Mouse (Mus musculus) hindbrain, postnatal 0 days (tissue): ENCODE data around the gene Socs7. TPM values are rescaled to one million over a fixed set of nuclear protein-coding genes. Genes with fewer than 3 reads are reported as not detected.

Experiments
- ATAC-seq: fragments of 200-750 bp; cut with Nextera tagmentation; 2 replicates; pipeline ENCODE4 v1.8.0; 2017; ENCODE audit warnings: mild to moderate bottlenecking, moderate TSS enrichment, moderate library complexity
- DNase-seq: peaks from one replicate; pipeline ENCODE4 v3.0.0-alpha.2; 2015; ENCODE audit warnings: low spot score
- H3K27ac ChIP-seq: fragments of 300-500 bp; sonication (generic); 2 replicates; pipeline ENCODE4 v1.5.1; 2014; ENCODE audit warnings: mild to moderate bottlenecking
- H3K27me3 ChIP-seq: fragments of 300-500 bp; sonication (generic); 2 replicates; pipeline ENCODE4 v1.6.1; 2014; ENCODE audit warnings: low read length, mixed read lengths; ENCODE audit not compliant: insufficient read depth
- H3K36me3 ChIP-seq: fragments of 300-500 bp; sonication (generic); 2 replicates; pipeline ENCODE4 v1.6.1; 2014; ENCODE audit warnings: low read length, mixed read lengths; ENCODE audit not compliant: insufficient read depth
- H3K4me1 ChIP-seq: fragments of 300-500 bp; sonication (generic); 2 replicates; pipeline ENCODE4 v1.6.1; 2014; ENCODE audit warnings: antibody characterized with exemption, low read length, mixed read lengths; ENCODE audit not compliant: insufficient read depth
- H3K4me2 ChIP-seq: fragments of 300-500 bp; sonication (generic); 2 replicates; pipeline ENCODE4 v1.6.1; 2014; ENCODE audit warnings: low read depth, mild to moderate bottlenecking, low read length, moderate library complexity, mixed read lengths
- H3K4me3 ChIP-seq: fragments of 300-500 bp; sonication (generic); 2 replicates; pipeline ENCODE4 v1.5.1; 2014; ENCODE audit warnings: low read length
- H3K9ac ChIP-seq: fragments of 300-500 bp; sonication (generic); replicated peaks from 2 replicates; pipeline ENCODE4 v1.6.1; 2014; ENCODE audit warnings: mild to moderate bottlenecking, low read length, moderate library complexity, mixed read lengths
- H3K9me3 ChIP-seq: fragments of 300-500 bp; sonication (generic); 2 replicates; pipeline ENCODE4 v1.6.1; 2016; ENCODE audit warnings: low read length, mixed read lengths
- CTCF ChIP-seq: IDR thresholded peaks from 2 replicates; pipeline ENCODE4 v1.5.1; 2016; ENCODE audit warnings: antibody characterized with exemption, control low read depth, low read depth
- WGBS: fragments of 180-500 bp; shearing (Covaris S2); extraction: QIAGEN DNeasy Blood & Tissue Kit; methylation state at CpG from one replicate; pipeline ENCODE4 v1.1.7; 2014; 5-methylcytosine and 5-hydroxymethylcytosine counted together
- polyA plus RNA-seq: library from polyadenylated mRNA; unstranded; fragments of >200 nt; fragmentation: Nextera tagmentation; extraction: Ambion mirVana; gene quantifications from 2 replicates; pipeline ENCODE4 v1.2.1, GENCODE M21; 2015
- total RNA-seq: library from RNA; depleted of rRNA; stranded (reverse); fragments of >200 nt; gene quantifications from 2 replicates; pipeline ENCODE4 v1.2.3, GENCODE M21; 2014; rRNA removed

Gene Socs7
- total and polyA plus RNA-seq, 2 experiments from 2014 or later: 5.9 to 59.0 TPM

DNA sequence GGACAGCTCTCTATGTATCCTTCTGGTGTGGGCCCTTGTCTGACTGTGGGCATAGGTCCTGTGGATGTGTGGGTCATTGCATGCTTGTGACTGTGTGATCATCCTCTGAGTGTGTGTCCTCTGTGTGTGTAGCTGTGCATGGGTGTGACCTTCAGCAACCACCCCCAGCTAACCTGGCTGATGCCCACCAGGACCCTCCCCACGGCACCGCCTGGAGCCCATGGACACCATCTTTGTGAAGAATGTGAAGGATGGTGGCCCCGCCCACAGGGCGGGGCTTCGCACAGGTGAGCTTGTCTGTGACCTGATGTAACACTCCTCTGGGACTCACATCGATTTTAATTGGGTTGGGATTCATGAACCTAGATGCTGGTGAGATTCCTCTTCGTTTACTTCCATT, 85.6 kb downstream of the Socs7 start:
- 82% methylated on average over 7 of the region's 7 CpGs for WGBS
- no peak overlapping the region for H3K27ac ChIP-seq
- no peaks in the 10 kb centered on the region for H3K9me3 ChIP-seq
- H3K4me2 ChIP-seq: no peak overlapping the region
- H3K9ac ChIP-seq: no peak overlapping the region
- no peak overlapping the region for H3K4me3 ChIP-seq
- ATAC-seq (no peak), DNase-seq (no peak)
- TF ChIP-seq CTCF: no peak
- peaks cover 15% of the 10 kb centered on the region for H3K4me1 ChIP-seq
- H3K27me3 ChIP-seq: no peaks in the 10 kb centered on the region
- peaks cover 32% of the 10 kb centered on the region for H3K36me3 ChIP-seq

Other genes starting within 250 kb of the Socs7 start
- 0.89 TPM in 1 of 2 replicates, not detected in the other for gene Tbx21, start 247.2 kb upstream of the Socs7 start, total RNA-seq
- 0.11 and 0.16 TPM in 2 replicates for gene Tbx21, start 247.2 kb upstream of the Socs7 start, polyA plus RNA-seq
- 45.4 and 53.8 TPM in 2 replicates for gene Tbkbp1, start 211.1 kb upstream of the Socs7 start, total RNA-seq
- gene Tbkbp1, start 211.1 kb upstream of the Socs7 start, polyA plus RNA-seq: 9.6 and 10.1 TPM in 2 replicates
- gene Kpnb1, start 174.7 kb upstream of the Socs7 start, total RNA-seq: 97.9 and 100 TPM in 2 replicates
- 26.1 and 26.9 TPM in 2 replicates for gene Kpnb1, start 174.7 kb upstream of the Socs7 start, polyA plus RNA-seq
- gene Npepps, start 81.9 kb upstream of the Socs7 start, total RNA-seq: 35.0 and 69.2 TPM in 2 replicates
- 99.8 and 102 TPM in 2 replicates for gene Npepps, start 81.9 kb upstream of the Socs7 start, polyA plus RNA-seq
- gene Mrpl45, start 46.8 kb upstream of the Socs7 start, total RNA-seq: 21.2 and 22.5 TPM in 2 replicates
- gene Mrpl45, start 46.8 kb upstream of the Socs7 start, polyA plus RNA-seq: 35.1 and 39.5 TPM in 2 replicates
- gene Gpr179, start 10.5 kb upstream of the Socs7 start, total RNA-seq: 1.8 and 1.9 TPM in 2 replicates
- 0.61 and 1.0 TPM in 2 replicates for gene Gpr179, start 10.5 kb upstream of the Socs7 start, polyA plus RNA-seq
- 75.2 and 86.8 TPM in 2 replicates for gene Arhgap23, start 53.0 kb downstream of the Socs7 start, total RNA-seq
- 7.3 and 7.7 TPM in 2 replicates for gene Arhgap23, start 53.0 kb downstream of the Socs7 start, polyA plus RNA-seq
- gene 4933428G20Rik, start 137.8 kb downstream of the Socs7 start, total RNA-seq: 0.43 TPM in 1 of 2 replicates, not detected in the other
- gene 4933428G20Rik, start 137.8 kb downstream of the Socs7 start, polyA plus RNA-seq: 0.48 and 1.1 TPM in 2 replicates
- gene Srcin1, start 213.6 kb downstream of the Socs7 start, total RNA-seq: 104 and 141 TPM in 2 replicates
- 14.3 and 14.7 TPM in 2 replicates for gene Srcin1, start 213.6 kb downstream of the Socs7 start, polyA plus RNA-seq